Mouse (Mus musculus): ENCODE measurements around the gene Syt7. TPM values are rescaled to one million over a fixed set of nuclear protein-coding genes. Genes with fewer than 3 reads are reported as not detected.
A peak's percentile ranks its signal among the peaks of the same experiment; 100 is the strongest.

Gene Syt7
- polyA plus RNA-seq, 1 experiment from 2014 or later, result 3.2 TPM

DNA sequence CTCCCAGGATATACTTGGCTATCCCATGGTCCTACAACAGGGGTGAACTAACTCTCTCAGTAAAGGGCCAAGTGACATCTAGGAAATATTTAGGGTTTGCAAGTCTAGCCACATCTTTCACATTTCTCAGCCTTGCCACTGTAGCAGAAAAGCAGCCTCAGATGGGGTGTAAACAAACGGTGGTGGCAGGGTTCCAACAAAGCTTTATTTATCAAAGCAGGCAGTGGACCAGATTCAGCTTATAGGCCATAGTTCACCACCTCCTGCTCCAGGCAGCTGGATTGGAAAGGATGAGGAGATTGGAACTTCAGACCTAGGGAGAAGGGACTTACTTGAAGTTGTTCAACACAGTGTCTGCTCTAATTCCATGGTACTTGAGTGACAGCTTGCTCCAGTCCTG is 35.9 kb downstream of the Syt7 start:
- 66% methylated on average over 1 of the region's 1 CpGs for WGBS
- DNase-seq (ENCODE audit: low spot score) (no peak), ATAC-seq (replicated peaks; ENCODE audit: low FRiP score) (no peak)
- Histone ChIP-seq H3K9ac (ENCODE audit: low read length) (no peak overlapping the region), H3K4me1 (replicated peaks; ENCODE audit: control insufficient read depth, insufficient read depth, low read length) (peaks cover 11% of the 10 kb centered on the region; the same call in 1 of the 2 replicates), H3K27ac (ENCODE audit: low read depth, low read length) (no peak overlapping the region), H3K4me2 (ENCODE audit: low read depth, low read length, severe bottlenecking) (no peak overlapping the region), H3K27me3 (ENCODE audit: control insufficient read depth, insufficient read depth, low read length) (0 out of 2 replicates have a peak, but pooled peaks cover 2% of the 10 kb centered on the region), H3K4me3 (ENCODE audit: low read depth, low read length) (no peak overlapping the region), H3K9me3 (ENCODE audit: control insufficient read depth, low read length) (no peaks in the 10 kb centered on the region), H3K36me3 (ENCODE audit: control insufficient read depth, insufficient read depth, low read length) (no peaks in the 10 kb centered on the region)

DNA sequence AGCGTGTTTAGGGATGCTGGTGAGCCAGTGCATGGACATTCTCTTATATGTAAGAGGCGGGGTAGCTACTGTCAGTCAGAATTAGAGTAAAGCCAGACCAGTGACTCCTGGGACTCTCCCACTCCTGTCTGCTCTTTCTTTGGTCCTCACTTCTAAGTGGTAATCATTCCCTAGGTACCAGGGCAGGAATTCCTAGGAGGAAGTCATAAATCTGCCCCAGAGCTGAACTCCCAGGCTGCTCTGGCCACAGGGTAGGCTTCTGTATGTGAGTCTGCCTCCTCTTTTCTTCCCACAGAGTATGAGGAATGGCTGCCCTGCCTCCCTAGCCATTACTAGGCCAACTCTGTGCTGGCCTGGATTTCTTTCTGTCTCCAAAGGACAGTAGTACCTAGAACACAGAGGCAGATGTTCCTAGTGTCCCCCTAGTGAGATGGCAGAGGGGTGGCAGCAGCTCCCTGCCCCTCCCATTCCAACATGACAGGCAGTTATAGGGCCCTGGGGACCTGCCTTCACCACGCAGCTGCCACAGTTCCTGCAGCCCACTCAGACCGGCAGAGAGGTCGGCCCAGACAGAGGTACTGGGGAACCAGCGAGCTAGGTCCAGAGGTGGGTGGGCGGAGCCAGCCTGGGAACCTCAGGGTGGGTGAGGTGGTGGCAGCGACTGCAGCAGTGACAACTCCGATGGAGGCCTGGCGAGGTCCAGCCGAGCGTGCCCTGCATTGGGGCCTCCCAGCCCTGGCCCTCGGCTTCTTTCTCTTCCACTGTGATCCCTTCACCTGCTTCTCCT is 36.8 kb downstream of the Syt7 start:
- Histone ChIP-seq H3K9ac (ENCODE audit: low read length) (no peak overlapping the region), H3K27ac (ENCODE audit: low read depth, low read length) (no peak overlapping the region), H3K36me3 (ENCODE audit: control insufficient read depth, insufficient read depth, low read length) (no peaks in the 10 kb centered on the region), H3K4me1 (replicated peaks; ENCODE audit: control insufficient read depth, insufficient read depth, low read length) (peaks cover 11% of the 10 kb centered on the region; the same call in 1 of the 2 replicates), H3K27me3 (ENCODE audit: control insufficient read depth, insufficient read depth, low read length) (0 out of 2 replicates have a peak, but pooled peaks cover 2% of the 10 kb centered on the region), H3K4me2 (ENCODE audit: low read depth, low read length, severe bottlenecking) (no peak overlapping the region), H3K4me3 (ENCODE audit: low read depth, low read length) (no peak overlapping the region), H3K9me3 (ENCODE audit: control insufficient read depth, low read length) (no peaks in the 10 kb centered on the region)
- ATAC-seq (replicated peaks; ENCODE audit: low FRiP score) (no peak), DNase-seq (ENCODE audit: low spot score) (no peak)
- 49% methylated on average over 13 of the region's 13 CpGs for whole genome bisulfite sequencing

DNA sequence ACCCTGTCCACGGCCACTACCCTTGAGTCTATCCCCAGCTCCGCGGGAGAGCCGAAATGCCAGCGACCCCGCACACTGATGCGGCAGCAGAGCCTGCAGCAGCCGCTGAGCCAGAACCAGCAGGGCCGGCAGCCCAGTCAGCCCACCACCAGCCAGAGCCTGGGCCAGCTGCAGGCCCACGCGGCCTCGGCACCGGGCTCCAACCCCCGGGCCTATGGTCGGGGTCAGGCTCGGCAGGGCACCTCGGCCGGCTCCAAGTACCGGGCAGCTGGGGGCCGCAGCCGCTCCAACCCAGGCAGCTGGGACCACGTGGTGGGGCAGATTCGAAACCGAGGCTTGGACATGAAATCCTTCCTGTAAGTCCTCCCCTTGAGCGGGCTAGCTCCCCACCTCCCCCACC is 37.4 kb downstream of the Syt7 start:
- Histone ChIP-seq H3K27me3 (ENCODE audit: control insufficient read depth, insufficient read depth, low read length) (0 out of 2 replicates have a peak, but pooled peaks cover 2% of the 10 kb centered on the region), H3K27ac (ENCODE audit: low read depth, low read length) (no peak overlapping the region), H3K4me2 (ENCODE audit: low read depth, low read length, severe bottlenecking) (no peak overlapping the region), H3K9me3 (ENCODE audit: control insufficient read depth, low read length) (no peaks in the 10 kb centered on the region), H3K4me1 (replicated peaks; ENCODE audit: control insufficient read depth, insufficient read depth, low read length) (peaks cover 11% of the 10 kb centered on the region; the same call in 1 of the 2 replicates), H3K9ac (ENCODE audit: low read length) (0 out of 2 replicates have a peak overlapping the region, but pooled peaks have one; percentile 13), H3K4me3 (ENCODE audit: low read depth, low read length) (no peak overlapping the region), H3K36me3 (ENCODE audit: control insufficient read depth, insufficient read depth, low read length) (no peaks in the 10 kb centered on the region)
- ATAC-seq (replicated peaks; ENCODE audit: low FRiP score) (no peak), DNase-seq (ENCODE audit: low spot score) (peak; percentile 57)
- 30% methylated on average over 23 of the region's 25 CpGs for WGBS

DNA sequence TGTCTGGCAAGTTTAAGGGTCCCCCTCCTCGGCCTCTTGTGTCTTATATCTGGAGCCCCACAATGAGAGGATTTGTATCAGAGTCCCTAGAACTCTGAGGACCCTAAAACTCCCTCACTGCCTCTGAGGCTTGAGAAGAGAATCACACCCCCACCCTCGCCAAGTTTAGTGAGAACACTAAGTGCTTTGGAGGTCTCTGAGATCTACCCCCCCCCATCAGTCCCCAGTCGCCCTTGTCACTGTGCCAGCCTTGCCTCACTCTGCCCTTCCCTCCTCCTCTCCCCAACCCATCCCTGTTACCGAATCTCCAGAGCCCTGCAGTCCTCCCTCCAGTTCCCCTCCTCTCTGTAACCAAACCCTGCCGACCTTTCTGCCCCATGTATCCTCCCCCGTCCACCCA is 37.9 kb downstream of the Syt7 start:
- H3K4me1 ChIP-seq (replicated peaks; ENCODE audit: control insufficient read depth, insufficient read depth, low read length), result peaks cover 11% of the 10 kb centered on the region; the same call in 1 of the 2 replicates
- H3K27me3 ChIP-seq (ENCODE audit: control insufficient read depth, insufficient read depth, low read length), result 0 out of 2 replicates have a peak, but pooled peaks cover 2% of the 10 kb centered on the region
- no peak for DNase-seq (ENCODE audit: low spot score)
- H3K9ac ChIP-seq (ENCODE audit: low read length), result no peak overlapping the region
- H3K4me2 ChIP-seq (ENCODE audit: low read depth, low read length, severe bottlenecking), result no peak overlapping the region
- WGBS, result 60% methylated on average over 6 of the region's 6 CpGs
- no peaks in the 10 kb centered on the region for H3K9me3 ChIP-seq (ENCODE audit: control insufficient read depth, low read length)
- H3K36me3 ChIP-seq (ENCODE audit: control insufficient read depth, insufficient read depth, low read length), result no peaks in the 10 kb centered on the region
- no peak for ATAC-seq (replicated peaks; ENCODE audit: low FRiP score)
- no peak overlapping the region for H3K27ac ChIP-seq (ENCODE audit: low read depth, low read length)
- no peak overlapping the region for H3K4me3 ChIP-seq (ENCODE audit: low read depth, low read length)

DNA sequence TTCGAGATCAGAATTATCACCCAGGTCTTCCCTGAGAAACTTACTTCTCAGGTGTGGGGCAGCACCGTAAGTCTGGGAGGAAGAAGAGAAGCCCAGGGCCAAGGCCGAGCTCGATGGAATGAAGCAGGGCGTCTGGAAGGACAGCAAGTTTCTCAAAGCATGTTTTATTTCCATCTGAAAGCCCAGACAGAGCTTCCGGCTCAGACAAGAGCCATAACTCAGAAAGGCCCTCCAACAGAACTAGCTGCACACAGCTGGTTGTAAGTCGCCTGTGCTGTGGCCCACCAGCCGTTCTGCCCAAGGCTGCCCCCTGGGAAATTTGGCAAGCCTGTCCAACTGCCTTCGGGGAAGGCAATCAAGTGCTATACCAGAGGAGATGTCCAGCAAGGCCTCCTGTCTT is 38.5 kb downstream of the Syt7 start:
- no peak overlapping the region for H3K9ac ChIP-seq (ENCODE audit: low read length)
- peaks cover 8% of the 10 kb centered on the region; the same call in 1 of the 2 replicates for H3K4me1 ChIP-seq (replicated peaks; ENCODE audit: control insufficient read depth, insufficient read depth, low read length)
- ATAC-seq (replicated peaks; ENCODE audit: low FRiP score) (no peak), DNase-seq (ENCODE audit: low spot score) (no peak)
- H3K4me2 ChIP-seq (ENCODE audit: low read depth, low read length, severe bottlenecking), result no peak overlapping the region
- no peak overlapping the region for H3K4me3 ChIP-seq (ENCODE audit: low read depth, low read length)
- no peak overlapping the region for H3K27ac ChIP-seq (ENCODE audit: low read depth, low read length)
- H3K27me3 ChIP-seq (ENCODE audit: control insufficient read depth, insufficient read depth, low read length), result 0 out of 2 replicates have a peak, but pooled peaks cover 2% of the 10 kb centered on the region
- 75% methylated on average over 9 of the region's 9 CpGs for WGBS
- no peaks in the 10 kb centered on the region for H3K9me3 ChIP-seq (ENCODE audit: control insufficient read depth, low read length)
- no peaks in the 10 kb centered on the region for H3K36me3 ChIP-seq (ENCODE audit: control insufficient read depth, insufficient read depth, low read length)

DNA sequence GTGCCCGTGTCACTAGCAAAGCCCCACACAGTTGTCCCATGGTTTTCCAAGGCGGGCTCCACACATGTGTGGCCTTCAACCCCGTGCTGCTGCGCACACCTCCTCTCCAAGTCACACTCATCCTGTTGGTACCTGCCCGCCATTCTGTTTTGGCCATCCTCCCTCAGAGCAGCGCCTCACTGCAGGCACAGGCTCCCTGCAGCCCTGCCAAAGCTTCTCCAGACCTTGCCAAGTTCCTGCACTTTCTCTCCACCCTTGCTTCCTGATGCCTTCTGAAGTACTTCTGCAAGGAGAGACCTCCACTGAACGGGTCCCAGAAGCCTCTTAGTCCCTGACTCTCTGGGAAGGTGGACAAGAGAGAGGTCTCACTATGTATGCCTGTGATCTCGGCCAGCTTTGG is 40.5 kb downstream of the Syt7 start:
- Histone ChIP-seq H3K36me3 (ENCODE audit: control insufficient read depth, insufficient read depth, low read length) (no peaks in the 10 kb centered on the region), H3K4me1 (replicated peaks; ENCODE audit: control insufficient read depth, insufficient read depth, low read length) (peaks cover 5% of the 10 kb centered on the region; the same call in 1 of the 2 replicates), H3K4me3 (ENCODE audit: low read depth, low read length) (no peak overlapping the region), H3K9ac (ENCODE audit: low read length) (no peak overlapping the region), H3K27me3 (ENCODE audit: control insufficient read depth, insufficient read depth, low read length) (0 out of 2 replicates have a peak, but pooled peaks cover 2% of the 10 kb centered on the region), H3K4me2 (ENCODE audit: low read depth, low read length, severe bottlenecking) (no peak overlapping the region), H3K9me3 (ENCODE audit: control insufficient read depth, low read length) (no peaks in the 10 kb centered on the region), H3K27ac (ENCODE audit: low read depth, low read length) (no peak overlapping the region)
- ATAC-seq (replicated peaks; ENCODE audit: low FRiP score), result no peak
- no peak for DNase-seq (ENCODE audit: low spot score)
- 88% methylated on average over 8 of the region's 8 CpGs for WGBS

DNA sequence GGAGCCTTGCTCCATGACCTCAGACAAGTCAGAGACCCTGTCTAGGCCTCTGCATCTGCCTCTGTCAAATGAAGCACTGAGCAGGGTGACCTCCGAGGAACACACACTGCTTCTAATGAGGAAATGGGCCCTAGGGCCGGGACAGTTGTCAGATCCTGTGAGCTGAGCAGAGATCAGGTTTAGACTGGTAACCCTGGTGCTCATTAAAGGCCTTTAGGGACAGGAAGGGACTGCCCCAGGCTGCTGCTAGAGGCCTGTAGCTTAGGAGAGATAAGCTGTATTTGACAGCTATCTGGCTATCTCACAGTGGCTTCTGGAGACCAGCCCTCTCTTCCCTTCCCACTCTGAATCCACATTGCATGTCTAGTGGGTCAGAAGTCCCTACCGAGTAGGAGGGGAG is 42.5 kb downstream of the Syt7 start:
- Histone ChIP-seq H3K4me2 (ENCODE audit: low read depth, low read length, severe bottlenecking) (no peak overlapping the region), H3K9ac (ENCODE audit: low read length) (no peak overlapping the region), H3K27me3 (ENCODE audit: control insufficient read depth, insufficient read depth, low read length) (no peaks in the 10 kb centered on the region), H3K9me3 (ENCODE audit: control insufficient read depth, low read length) (no peaks in the 10 kb centered on the region), H3K36me3 (ENCODE audit: control insufficient read depth, insufficient read depth, low read length) (no peaks in the 10 kb centered on the region), H3K4me1 (replicated peaks; ENCODE audit: control insufficient read depth, insufficient read depth, low read length) (0 out of 2 replicates have a peak, but pooled peaks cover under 1% of the 10 kb centered on the region), H3K27ac (ENCODE audit: low read depth, low read length) (no peak overlapping the region; the same call in 1 of the 2 replicates), H3K4me3 (ENCODE audit: low read depth, low read length) (no peak overlapping the region)
- ATAC-seq (replicated peaks; ENCODE audit: low FRiP score) (no peak), DNase-seq (ENCODE audit: low spot score) (no peak)
- 49% methylated on average over 3 of the region's 3 CpGs for WGBS

DNA sequence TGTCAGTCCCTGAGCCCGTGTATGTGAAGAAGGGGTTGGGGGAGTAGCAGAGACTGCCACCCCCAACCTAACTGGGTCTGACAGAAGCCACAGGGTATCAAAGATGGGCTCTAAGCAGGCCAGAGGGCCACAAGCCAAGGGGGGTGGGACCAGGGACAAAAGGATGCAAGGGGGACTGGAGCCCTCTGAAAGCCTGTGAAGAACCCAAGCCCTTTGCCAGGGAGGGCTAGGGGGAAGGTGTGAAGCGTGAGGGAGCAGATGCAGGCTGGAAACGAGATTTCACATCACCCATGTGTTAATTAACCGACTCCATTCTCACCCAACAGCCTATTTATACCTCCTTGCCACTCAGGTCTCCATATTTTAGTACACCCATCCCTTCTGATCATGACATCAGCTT is 43.0 kb downstream of the Syt7 start:
- no peak for DNase-seq (ENCODE audit: low spot score)
- no peak for ATAC-seq (replicated peaks; ENCODE audit: low FRiP score)
- H3K4me3 ChIP-seq (ENCODE audit: low read depth, low read length), result no peak overlapping the region
- H3K27me3 ChIP-seq (ENCODE audit: control insufficient read depth, insufficient read depth, low read length), result no peaks in the 10 kb centered on the region
- no peak overlapping the region for H3K4me2 ChIP-seq (ENCODE audit: low read depth, low read length, severe bottlenecking)
- H3K4me1 ChIP-seq (replicated peaks; ENCODE audit: control insufficient read depth, insufficient read depth, low read length), result no peaks in the 10 kb centered on the region
- no peak overlapping the region for H3K9ac ChIP-seq (ENCODE audit: low read length)
- no peak overlapping the region; the same call in 1 of the 2 replicates for H3K27ac ChIP-seq (ENCODE audit: low read depth, low read length)
- no peaks in the 10 kb centered on the region for H3K9me3 ChIP-seq (ENCODE audit: control insufficient read depth, low read length)
- H3K36me3 ChIP-seq (ENCODE audit: control insufficient read depth, insufficient read depth, low read length), result no peaks in the 10 kb centered on the region
- 58% methylated on average over 4 of the region's 4 CpGs for WGBS
